Mouse (Mus musculus) v-Abl transformed pro-B cells (cell line): ENCODE data around the gene Il34.

Experiments used
- in situ Hi-C, 2 experiments: fragments of 400-800 bp; cut with MboI; formaldehyde crosslinking; loops; one replicate each; pipeline ENCODE4 v1.15.1; 2025; ENCODE audit not compliant: unreplicated experiment in 2 of 2

Gene Il34

DNA sequence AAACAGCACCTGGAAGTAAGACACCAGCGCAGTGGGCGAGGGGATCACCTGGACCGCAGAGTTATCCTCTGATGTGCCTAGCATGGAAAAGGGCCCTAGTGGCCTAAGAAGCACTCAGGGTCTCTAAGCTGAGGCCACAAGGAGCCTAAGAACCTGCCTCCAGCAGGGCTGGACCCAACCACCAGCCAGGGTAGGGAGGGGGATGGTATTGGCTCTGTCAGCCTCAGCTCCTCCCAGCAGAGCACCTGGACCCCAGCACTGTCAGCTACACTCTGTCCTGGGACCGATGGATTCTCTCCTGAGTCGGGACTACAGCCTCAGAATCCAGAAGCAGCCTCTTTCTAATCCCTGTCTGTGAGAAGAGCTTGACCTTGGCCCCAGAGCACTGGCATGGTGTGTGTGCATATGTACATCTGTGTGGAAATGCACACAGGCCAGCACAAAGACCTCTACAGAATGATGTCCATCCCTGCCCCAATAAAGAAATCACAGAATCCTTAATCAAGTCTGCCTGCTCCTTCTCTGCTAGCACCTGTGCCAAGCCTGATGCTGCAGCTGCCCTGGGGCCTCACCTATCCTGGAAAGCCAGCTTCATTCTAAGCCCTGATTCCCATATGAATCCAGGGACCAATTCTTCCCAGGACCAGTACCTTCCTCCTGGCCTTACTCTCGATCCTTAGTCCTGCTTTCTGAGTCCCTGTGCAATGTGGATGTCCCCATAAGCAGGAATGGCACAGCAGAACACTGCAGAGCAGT lies 85.6 kb downstream of the Il34 start:
- in situ Hi-C loops: loop anchor here (5.0 to 10.0 kb wide), 3 partner anchors 73 to 585 kb away; no protein-coding TSS in a partner anchor

DNA sequence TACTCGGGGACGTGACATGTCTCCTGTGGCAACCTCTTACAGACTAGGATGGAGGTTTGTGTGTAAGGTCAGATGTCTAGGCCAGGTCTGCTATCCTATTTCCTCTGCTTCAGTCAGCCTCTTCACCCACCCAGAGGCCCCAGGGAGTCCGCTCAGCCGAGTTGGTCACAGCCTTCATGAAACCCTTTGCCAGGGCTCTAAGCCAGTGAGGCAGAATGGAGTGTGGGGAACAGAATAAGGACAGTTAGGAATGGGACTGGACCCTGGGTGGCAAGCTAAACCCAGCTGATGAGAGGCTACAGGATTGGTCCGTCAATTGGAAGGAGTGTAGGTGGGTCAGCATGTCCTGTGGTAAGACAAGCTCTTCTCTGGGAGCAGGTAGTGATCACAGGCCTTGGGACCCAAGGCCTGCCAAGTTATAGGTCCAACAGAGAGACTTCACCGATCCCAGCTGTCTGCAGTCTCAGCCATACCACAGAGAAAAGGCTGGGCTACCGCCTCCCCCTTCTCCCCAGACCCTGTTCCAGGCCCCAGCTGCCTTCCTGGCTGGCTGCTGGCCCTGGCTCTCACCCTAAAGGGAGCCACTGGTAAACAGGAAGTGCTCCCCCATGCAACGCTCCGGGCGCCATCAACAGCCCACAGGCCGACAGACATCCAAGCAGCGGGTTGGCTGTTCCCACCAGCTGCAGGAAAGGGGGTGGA lies 86.6 kb downstream of the Il34 start:
- in situ Hi-C loops: no loop called here

DNA sequence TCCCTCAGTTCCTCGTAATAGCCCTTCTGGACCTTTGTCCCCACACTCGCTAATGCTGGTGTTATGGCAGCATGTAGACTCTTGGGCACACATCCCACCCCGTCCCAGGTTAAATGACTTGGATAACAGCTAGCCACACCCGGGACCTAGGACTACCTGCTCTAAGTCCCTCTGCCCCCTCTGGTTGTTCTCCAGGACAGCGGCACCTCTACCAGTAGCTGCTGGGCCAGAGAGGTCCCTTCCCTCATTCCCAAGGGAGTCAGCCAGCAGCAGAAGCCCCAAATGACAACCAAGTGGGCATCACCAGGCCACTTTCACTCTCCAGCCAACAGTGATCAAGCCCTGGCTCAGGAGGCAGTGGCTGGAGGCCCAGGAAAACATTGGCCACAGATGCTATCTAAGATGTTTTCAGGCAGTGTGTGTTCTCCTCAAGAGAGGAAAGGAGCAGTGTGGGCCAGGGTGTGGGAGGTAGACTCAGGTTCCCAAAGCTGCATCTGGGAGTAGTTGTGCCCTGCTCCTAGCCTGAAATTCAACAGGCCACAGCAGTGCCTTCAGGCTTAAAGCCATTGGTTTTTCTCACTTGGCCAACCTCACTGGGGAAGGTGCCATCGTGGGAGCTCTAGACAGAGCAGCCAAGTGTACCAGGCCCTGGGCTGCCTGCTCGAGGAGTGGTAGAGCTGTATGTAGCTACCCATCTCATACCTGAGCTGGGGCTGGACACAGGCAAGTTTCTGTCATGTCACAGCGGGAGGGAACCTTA lies 87.3 kb downstream of the Il34 start:
- in situ Hi-C loops: no loop called here

DNA sequence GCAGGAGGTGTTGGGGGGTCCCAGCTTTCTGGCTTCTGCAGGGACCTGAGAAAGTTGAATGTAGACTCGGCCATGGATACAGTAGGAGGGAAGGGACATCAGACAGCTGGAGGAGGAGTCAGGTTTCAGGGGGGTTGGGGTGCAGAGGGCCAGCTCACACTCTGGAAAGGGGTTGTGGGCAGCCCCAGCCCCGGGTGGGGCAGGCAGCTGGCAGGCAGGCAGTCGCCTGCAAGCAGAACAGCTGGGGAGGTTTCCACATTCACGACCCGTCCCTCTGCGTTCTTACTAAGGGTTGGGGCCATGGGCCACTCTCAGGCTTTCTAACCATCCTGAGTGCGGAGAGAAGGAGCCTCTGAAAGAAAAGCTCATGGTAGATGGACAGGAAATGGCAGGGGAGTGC lies 88.6 kb downstream of the Il34 start:
- in situ Hi-C loops: no loop called here

DNA sequence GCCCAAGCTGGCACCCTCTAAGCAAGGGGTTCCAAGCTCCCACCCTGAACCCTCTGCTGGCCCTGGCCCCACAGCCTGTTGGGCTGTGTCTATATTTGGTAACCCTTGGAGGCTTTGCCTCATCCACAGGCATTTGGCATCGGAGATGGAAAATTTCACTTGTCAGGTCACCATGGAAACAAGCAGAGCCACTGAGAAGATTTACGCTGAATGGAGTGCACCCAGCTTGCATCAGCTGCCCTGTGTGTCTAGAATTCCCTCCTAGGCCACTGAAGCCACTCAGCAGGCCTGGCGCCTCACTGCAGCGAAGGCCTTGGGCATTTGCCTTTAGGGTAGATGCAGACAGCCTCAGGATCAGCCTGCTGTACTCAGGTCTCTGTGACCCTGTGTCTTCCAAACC lies 89.6 kb downstream of the Il34 start:
- in situ Hi-C loops: no loop called here

DNA sequence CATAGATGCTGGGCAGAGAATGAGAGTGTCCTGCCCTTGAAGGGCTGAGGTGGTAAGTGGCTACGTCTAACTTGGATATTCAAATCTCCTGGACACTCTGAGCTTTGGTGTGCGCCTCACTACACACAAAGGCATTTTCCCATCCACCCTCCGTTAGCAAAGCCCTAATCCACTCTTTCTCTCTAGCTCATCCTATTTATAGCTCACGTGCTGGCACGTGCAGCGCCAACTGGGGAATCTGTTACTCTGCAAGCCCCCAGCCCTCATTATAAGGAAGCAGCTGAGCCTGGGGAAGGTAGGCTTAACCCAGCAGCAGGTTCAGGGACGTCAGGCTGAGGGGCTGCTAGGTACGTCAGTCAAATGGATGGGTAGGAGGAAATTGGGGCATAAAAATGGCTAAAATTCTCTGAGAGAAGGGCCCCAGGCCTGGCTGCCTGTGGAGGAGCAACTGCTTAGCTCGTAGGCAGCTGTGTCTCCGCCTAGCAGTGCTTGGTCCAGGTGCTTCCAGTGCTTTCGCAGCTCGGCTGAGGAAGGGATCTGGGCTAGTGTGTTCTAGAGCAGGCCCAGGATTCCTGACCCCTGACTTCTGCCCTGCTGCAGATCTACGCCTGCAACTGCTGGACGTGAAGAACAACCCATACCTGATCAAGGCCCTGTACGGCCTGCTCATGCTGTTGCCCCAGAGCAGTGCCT lies 90.8 kb downstream of the Il34 start:
- in situ Hi-C loops: no loop called here

DNA sequence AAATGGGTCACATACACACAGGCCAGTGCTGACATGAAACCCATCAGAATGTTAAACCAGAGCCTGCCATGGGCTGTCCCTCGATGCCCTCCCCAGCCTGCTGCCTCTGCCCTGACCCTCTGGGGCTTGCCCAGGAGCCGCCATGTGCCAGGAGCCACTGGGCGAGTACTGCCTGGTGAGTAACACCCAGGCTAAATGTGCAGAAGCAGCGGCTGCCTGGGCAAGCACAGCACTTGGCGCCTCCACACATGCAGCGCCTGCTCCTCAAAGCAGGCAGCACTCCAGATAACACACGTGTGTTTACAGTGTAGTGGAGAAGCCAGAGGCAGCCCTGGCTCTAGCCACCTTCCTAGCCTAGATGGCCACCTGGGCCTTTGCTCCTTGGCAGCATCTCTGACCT lies 92.7 kb downstream of the Il34 start:
- in situ Hi-C loops: no loop called here

DNA sequence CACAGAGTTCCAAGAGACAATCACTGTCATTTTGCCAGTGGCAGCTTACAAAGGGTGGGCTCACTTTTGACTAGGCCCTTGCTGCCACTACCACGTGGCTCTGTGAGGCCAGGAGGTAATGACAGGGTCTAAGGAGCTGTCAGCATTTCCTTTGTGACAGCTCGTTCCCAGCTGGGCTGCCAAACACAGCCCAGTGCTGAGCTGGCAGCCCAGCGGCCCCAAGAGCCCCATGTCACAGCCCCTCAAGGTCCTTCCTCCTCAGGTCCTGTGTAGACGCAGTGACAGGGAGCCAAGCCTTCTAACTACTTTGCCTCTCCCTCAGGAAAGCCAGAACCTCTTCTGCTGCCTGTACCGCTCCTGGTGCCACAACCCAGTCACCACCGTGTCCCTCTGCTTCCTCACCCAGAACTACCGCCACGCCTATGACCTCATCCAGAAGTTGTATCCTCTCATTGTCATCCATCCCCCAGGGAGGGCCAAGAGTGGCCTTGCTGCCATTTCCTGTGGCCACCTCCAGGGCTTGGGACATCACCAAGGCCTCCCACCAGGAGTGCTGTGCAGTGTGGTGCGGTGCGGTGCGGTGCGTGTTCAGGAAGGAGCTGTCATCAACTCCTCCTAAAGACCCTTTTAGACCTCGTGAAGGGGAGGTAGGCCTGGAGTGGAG lies 94.3 kb downstream of the Il34 start:
- in situ Hi-C loops: no loop called here

DNA sequence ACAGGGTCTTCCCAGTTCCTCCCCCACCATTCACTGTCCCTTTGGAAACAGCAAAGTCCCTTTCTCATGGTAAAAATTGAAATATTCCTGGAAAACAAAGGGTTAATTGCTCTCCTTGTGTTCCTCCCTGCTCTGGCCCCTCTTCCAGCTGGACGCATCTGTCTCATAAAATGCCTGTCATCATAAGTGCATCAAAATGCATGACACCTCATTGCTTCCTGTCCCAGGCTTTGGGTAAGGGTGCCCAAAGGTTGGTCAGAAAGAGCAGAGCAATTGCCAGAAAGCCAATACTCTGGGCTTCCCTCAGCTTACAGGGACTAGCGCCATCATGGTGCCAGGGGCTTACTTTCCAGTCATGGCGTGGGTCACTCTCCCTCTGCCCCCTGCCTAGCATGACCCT lies 95.1 kb downstream of the Il34 start:
- in situ Hi-C loops: no loop called here

DNA sequence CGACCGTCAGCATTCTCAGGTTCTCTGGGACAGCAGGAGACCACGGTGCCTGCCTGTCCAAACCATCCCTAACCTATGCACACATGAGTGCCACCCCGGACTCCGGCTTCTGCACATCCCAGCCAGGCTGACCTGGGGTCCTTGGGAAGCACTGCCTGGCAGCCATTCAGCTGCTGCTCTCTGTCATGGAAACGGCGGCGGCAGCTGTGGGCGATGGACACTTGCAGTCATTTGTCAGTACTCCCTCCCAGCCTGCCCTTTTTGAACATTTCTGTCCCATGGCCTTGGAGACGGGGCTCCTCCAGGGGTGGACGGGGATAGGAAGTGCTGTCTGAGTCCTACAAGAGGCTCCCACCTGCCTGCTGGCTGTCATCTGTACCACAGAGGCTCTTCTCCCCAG lies 97.3 kb downstream of the Il34 start:
- in situ Hi-C loops: no loop called here

DNA sequence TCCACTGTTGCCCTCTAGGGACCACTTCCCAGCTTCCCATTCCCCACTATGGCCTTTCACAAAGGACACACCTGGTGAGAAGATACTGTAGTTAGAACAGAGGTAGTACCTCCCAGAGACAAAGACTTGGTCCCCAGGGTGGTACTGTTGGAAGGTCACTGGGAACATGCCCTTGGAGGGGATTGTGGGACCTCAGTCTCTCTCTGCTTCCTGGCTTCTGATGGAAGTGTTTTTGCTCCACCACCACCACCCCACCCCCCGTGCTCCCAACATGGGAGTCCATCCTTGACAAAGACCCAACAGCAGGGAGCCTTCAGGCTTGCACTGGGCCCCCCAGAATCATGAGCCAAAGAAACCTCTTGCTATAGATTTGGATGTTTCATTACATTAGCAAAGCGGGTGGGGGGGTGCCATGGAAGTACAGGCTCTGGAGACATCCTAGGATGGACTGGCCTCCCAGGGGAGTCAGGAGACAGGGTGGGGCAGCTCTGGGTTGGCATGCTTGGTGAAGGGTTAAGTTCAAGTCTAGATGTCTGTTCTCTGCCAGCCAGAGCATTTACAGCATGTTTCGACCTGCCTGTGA lies 99.3 kb downstream of the Il34 start:
- in situ Hi-C loops: no loop called here

DNA sequence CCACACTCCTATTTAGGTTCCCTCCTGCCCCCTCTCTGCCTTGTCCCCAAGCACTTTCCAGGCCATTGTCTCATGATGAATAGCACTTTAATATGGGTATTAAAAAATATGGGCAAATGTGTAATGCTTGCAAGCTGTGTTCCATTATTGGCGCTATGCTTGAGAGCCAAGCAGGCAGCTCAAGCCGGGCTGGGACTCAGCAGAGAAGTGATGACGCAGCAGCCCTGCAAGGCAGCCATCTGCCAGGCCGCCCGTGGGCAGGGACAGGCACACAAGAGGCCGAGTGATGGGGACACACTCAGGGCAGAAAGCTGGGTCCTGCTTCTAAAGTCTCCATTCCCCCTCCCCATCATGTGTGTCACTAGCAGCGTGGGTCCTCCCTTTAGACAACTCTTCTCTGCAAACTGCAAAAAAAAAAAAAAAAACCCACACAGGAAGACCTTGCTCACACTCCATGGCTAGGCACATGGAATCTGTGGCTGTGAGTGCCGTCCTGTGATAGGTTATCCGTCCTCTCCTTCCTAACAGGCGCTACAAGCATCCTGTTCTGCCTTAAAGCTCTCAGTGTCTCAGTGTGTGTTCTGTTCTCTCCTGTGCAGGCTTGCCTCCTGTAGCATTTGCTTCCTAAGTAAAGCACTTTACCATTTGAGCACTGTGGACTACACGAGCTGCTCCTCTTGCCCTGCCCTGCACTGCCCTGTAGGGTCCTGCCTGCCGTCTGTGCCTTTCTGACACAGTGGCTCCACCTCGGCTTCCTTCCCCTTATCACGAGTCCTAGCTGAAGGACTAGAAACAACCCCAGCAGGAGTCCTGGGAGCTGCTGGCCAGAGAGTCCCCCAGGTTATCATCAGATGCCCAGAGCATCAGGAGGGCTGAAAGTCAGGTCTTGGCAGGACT lies 100.1 kb downstream of the Il34 start:
- in situ Hi-C loops: no loop called here

DNA sequence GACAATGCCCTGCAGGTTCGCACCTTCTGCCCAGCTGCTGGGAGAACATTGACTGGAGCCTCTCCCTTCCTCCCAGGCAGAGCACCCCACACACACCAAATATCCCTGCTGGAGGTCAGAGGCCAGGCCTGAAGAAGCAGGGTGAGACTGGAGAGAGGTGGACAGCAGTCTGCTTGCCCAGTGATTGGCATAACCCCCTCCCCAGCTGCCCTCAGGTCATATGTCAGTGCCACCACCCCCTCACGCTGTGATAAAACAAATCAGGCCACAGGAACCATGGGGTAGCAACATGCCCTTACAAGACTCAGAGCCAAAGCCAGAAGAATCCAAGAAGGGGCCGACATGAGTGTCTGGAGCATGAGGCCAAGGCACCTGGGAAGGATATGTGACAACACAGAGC lies 101.6 kb downstream of the Il34 start:
- in situ Hi-C loops: no loop called here

DNA sequence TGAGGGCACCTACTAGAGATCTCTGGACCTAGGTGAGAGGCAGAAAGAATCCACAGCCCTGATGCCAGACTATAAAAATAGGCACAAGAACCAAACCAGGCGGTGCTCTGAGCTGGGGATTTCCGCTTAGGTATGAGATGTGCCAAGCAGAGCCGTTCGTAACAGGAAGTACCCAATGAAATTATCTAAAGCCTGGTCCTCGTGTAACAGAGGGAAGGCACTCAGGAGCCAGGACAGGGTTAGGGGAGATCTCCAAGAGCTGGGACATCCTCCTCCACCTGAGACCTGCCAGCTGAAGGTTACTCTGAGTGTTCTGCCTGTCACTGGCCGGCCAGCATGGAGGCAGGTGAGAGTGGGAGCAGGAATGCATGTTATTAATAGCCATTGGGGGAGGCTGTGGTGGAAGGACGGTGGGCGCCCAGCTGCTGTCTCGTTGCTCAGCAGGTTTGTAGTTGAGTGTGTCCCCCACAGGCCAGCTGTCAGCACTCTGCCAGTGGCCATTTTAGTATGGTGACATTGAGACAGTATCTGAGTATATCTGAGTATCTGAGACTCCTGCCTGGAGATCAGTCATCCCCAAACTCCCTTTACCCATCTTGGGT lies 102.2 kb downstream of the Il34 start:
- in situ Hi-C loops: no loop called here

DNA sequence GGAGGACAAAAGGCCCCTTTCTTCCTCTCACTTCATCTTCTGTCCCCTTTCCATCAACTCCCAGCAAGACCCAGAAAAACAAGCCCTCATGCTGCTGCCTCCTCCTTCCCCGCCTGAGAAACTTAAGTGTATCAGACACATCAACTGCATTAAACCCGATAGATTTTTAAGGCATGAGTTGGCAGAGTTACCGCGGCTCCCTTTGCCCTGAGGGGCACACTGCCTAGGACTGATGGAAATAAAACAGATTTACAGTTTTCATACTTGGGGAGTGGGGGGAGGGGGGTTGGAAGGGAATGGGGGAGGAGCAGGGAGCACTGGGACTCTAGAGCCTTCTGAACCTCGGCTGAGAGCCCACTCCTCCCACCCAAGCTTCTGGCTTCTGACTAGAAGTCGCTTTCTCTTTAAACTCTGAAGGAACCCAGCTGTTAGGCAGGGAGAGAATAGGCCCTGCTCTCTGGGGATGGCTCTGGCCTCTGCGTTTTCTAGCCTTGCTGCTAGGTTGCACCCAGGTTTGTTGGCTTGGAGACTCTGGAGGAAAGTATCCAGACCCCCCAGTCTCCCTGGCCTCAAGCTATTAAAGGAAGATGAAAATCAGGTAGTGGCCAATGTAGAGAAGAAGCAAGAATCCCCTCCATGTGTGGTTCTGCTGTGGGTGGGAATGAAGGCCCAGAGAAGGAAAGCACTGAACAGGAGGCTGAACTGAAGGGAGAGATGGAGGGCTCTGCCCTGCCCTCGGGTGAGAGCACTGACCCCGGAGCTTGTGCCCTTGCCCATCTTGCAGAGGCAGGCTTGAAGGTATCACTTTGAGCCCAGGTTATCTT lies 102.9 kb downstream of the Il34 start:
- in situ Hi-C loops: no loop called here

DNA sequence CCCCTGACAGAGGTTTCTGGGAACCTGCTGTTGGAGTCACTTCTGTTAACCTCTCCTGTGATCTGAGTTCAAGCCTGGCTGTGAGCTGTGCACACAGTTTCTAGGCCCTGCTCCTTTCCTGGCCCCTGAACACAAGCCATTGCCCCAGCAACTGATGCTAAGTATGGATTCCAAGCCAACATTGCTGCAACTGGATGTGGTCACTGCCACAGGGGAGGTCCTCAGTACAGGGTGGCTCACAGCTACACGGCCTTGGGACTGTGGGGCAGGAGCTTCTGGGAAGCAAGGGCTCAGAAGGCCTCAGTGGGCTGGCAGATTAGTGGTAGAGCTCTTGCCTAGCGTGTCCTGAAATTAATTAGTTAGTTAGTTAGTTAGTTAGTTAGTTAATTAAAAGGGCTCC lies 105.2 kb downstream of the Il34 start:
- in situ Hi-C loops: no loop called here

DNA sequence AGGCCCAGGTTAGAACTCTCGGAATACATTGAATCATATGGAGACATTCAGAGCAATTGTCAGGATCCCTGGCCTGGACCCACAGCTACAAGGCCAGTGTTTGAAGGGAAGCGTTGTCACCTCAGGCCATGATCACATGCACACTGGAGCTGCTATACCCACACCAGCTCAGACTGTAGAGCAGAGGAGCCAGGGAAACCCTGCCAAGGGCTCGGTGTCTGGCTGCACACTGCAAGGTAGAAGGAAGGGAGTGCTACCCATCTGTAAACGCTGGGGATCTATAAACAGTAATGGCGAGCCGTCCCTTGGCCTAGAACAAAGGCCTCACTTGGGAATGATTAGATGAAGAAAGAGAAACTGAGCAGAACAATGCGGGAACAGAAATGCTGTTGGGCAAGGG lies 106.2 kb downstream of the Il34 start:
- in situ Hi-C loops: no loop called here

DNA sequence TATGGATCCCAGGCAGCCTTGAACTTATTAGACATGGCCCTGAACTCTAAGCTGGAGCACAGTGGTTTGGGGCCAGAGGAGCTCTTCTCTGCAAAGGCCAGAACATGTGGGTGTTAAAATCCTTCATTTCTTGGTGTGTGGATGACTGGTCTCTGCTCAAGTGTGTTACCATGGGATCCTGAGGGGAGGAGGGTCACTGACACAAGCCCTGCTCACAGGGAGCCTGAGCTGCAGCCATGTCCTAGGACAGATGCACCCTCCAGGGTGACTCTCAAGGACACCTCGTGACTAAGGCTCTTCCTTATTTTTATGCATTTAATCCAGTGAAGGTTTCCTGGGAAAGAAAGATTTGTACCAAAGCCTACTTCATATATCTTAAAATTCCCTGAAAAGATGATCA lies 107.6 kb downstream of the Il34 start:
- in situ Hi-C loops: no loop called here
